Mouse (Mus musculus): ENCODE measurements around the gene Psme3. TPM values are rescaled to one million over a fixed set of nuclear protein-coding genes. Genes with fewer than 3 reads are reported as not detected.

Psme3 gene
- total RNA-seq (2012; rRNA removed): 40.0 and 57.0 TPM in 2 replicates

- in situ Hi-C loops (cut with MboI; ENCODE audit: low sequenced_read_pairs in 2 of 2, unreplicated experiment in 2 of 2): no loop called here
- H3K4me1 ChIP-seq (ENCODE audit: control insufficient read depth in 2 of 2, insufficient read depth in 2 of 2, low read length in 2 of 2, poor library complexity in 1 of 2): no peaks in the 10 kb centered on the region; a peak in 1 of 4 replicates
- peak; percentile 85 for DNase-seq (ENCODE audit: low read depth, low spot score)
- peaks cover 22% of the 10 kb centered on the region for H3K36me3 ChIP-seq (ENCODE audit: control insufficient read depth, insufficient read depth, low read length, poor library complexity, severe bottlenecking)
- H3K9me3 ChIP-seq (ENCODE audit: control insufficient read depth, insufficient read depth, low read depth, low read length): no peaks in the 10 kb centered on the region
- H3K27ac ChIP-seq (ENCODE audit: insufficient read depth, low read depth, low read length, poor library complexity, severe bottlenecking): peak within 1 kb of the TSS; percentile 96
- peak within 1 kb of the TSS; percentile 92 for H3K9ac ChIP-seq (ENCODE audit: insufficient read depth, low read depth, low read length, poor library complexity, severe bottlenecking)
- peak within 1 kb of the TSS; percentile 81 to 91 for H3K4me3 ChIP-seq (ENCODE audit: insufficient read depth in 1 of 2, low read depth in 1 of 2, low read length in 2 of 2, poor library complexity in 1 of 2, severe bottlenecking in 1 of 2)
- TF ChIP-seq CHD2 (IDR thresholded peaks at IDR 0.05; ENCODE audit: low read depth, low read length) (no peak), MAFK (IDR thresholded peaks at IDR 0.05; ENCODE audit: insufficient read depth, low read depth, low read length) (no peak), ZNF384 (IDR thresholded peaks at IDR 0.05; ENCODE audit: low read depth, low read length) (no peak), HCFC1 (IDR thresholded peaks at IDR 0.05; ENCODE audit: borderline replicate concordance, insufficient read depth, low read length) (peak; percentile 84), ZC3H11A (IDR thresholded peaks at IDR 0.05; ENCODE audit: borderline replicate concordance, low read depth, low read length) (no peak)
Measured at GRCm38 (mm10) chr11:101315665-101316500, at the start of gene Psme3. Psme3 (plus strand) TSS chr11:101316213.

DNA sequence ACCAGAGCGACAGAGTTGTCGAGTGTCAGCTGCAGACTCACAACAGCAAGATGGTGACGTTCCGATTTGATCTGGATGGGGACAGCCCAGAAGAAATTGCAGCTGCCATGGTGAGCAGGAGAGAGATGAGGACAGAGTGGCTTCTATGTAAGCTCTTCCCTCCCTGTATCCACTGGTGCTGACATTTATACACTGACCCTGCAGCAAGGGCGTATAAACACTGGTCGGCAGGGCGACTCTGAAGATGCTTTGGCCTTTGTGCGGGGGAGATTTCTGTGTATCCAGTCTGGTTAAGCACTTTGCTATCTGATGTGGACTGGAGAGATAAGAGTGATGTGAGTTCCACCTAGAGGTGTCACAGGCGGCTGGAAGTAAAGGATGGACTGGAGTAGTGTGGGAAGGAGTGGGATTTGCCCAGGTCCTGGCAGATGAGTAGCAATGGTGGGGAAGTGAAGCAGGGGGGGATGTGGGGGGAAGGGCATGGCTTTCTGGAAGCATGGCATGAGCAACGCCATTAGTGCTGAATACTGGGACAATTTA, 46.4 kb upstream of the Psme3 start:
- peaks cover 0 to 11% of the 10 kb centered on the region in 2 experiments; a peak in 1 of 4 replicates for H3K4me1 ChIP-seq (ENCODE audit: control insufficient read depth in 2 of 2, insufficient read depth in 2 of 2, low read length in 2 of 2, poor library complexity in 1 of 2)
- DNase-seq (ENCODE audit: low read depth, low spot score): no peak
- no peaks in the 10 kb centered on the region for H3K36me3 ChIP-seq (ENCODE audit: control insufficient read depth, insufficient read depth, low read length, poor library complexity, severe bottlenecking)
- no peak overlapping the region for H3K9ac ChIP-seq (ENCODE audit: insufficient read depth, low read depth, low read length, poor library complexity, severe bottlenecking)
- H3K27ac ChIP-seq (ENCODE audit: insufficient read depth, low read depth, low read length, poor library complexity, severe bottlenecking): no peak overlapping the region
- TF ChIP-seq CHD2 (IDR thresholded peaks at IDR 0.05; ENCODE audit: low read depth, low read length) (peak; percentile 11; the same call in 1 of the 2 replicates), ZC3H11A (IDR thresholded peaks at IDR 0.05; ENCODE audit: borderline replicate concordance, low read depth, low read length) (no peak)
- H3K4me3 ChIP-seq (ENCODE audit: insufficient read depth in 1 of 2, low read depth in 1 of 2, low read length in 2 of 2, poor library complexity in 1 of 2, severe bottlenecking in 1 of 2): no peak overlapping the region
- no peaks in the 10 kb centered on the region for H3K9me3 ChIP-seq (ENCODE audit: control insufficient read depth, insufficient read depth, low read depth, low read length)
- in situ Hi-C loops (cut with MboI; ENCODE audit: low sequenced_read_pairs in 2 of 2, unreplicated experiment in 2 of 2): no loop called here

- in situ Hi-C loops (cut with MboI; ENCODE audit: low sequenced_read_pairs in 2 of 2, unreplicated experiment in 2 of 2): no loop called here
- Histone ChIP-seq H3K4me1 (ENCODE audit: control insufficient read depth in 2 of 2, insufficient read depth in 2 of 2, low read length in 2 of 2, poor library complexity in 1 of 2) (peaks cover 0 to 12% of the 10 kb centered on the region in 2 experiments; a peak in 3 of 4 replicates), H3K27ac (ENCODE audit: insufficient read depth, low read depth, low read length, poor library complexity, severe bottlenecking) (no peak overlapping the region), H3K36me3 (ENCODE audit: control insufficient read depth, insufficient read depth, low read length, poor library complexity, severe bottlenecking) (no peaks in the 10 kb centered on the region), H3K4me3 (ENCODE audit: insufficient read depth in 1 of 2, low read depth in 1 of 2, low read length in 2 of 2, poor library complexity in 1 of 2, severe bottlenecking in 1 of 2) (no peak overlapping the region), H3K9me3 (ENCODE audit: control insufficient read depth, insufficient read depth, low read depth, low read length) (no peaks in the 10 kb centered on the region), H3K9ac (ENCODE audit: insufficient read depth, low read depth, low read length, poor library complexity, severe bottlenecking) (no peak overlapping the region)
- DNase-seq (ENCODE audit: low read depth, low spot score): no peak
- TF ChIP-seq HCFC1 (IDR thresholded peaks at IDR 0.05; ENCODE audit: borderline replicate concordance, insufficient read depth, low read length): no peak
- no peak for TF ChIP-seq MAFK (IDR thresholded peaks at IDR 0.05; ENCODE audit: insufficient read depth, low read depth, low read length)
- TF ChIP-seq CHD2 (IDR thresholded peaks at IDR 0.05; ENCODE audit: low read depth, low read length): no peak
- TF ChIP-seq ZC3H11A (IDR thresholded peaks at IDR 0.05; ENCODE audit: borderline replicate concordance, low read depth, low read length): no peak
- TF ChIP-seq ZNF384 (IDR thresholded peaks at IDR 0.05; ENCODE audit: low read depth, low read length): no peak
Measured at GRCm38 (mm10) chr11:101272446-101272845, 43.6 kb upstream of the Psme3 start.

DNA sequence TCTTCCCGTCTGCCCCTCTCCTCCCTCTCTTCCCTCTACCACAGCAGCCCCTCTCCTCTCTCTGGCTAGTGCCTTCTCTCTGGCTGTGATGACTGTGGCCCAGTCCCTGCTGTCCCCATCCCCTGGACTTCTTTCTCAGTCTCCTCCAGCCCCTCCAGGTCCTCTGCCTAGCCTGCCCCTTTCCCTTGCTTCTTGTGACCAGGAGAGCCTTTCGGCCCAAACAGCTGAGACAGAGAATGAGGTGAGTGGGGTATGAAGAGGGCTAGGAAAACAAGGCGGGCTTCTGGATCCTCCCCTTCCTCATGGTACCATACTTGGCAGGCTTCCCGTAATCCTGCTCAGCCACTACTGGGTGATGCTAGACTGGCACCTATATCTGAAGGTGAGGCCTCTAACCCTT, 40.7 kb upstream of the Psme3 start:
- H3K27ac ChIP-seq (ENCODE audit: insufficient read depth, low read depth, low read length, poor library complexity, severe bottlenecking): no peak overlapping the region

More for the DNA sequence above, 40.7 kb upstream of the Psme3 start:
- no peak overlapping the region for H3K4me3 ChIP-seq (ENCODE audit: insufficient read depth in 1 of 2, low read depth in 1 of 2, low read length in 2 of 2, poor library complexity in 1 of 2, severe bottlenecking in 1 of 2)
- in situ Hi-C loops (cut with MboI; ENCODE audit: low sequenced_read_pairs in 2 of 2, unreplicated experiment in 2 of 2): no loop called here
- peaks cover 0 to 12% of the 10 kb centered on the region in 2 experiments; a peak in 3 of 4 replicates for H3K4me1 ChIP-seq (ENCODE audit: control insufficient read depth in 2 of 2, insufficient read depth in 2 of 2, low read length in 2 of 2, poor library complexity in 1 of 2)
- H3K9ac ChIP-seq (ENCODE audit: insufficient read depth, low read depth, low read length, poor library complexity, severe bottlenecking): no peak overlapping the region
- TF ChIP-seq CHD2 (IDR thresholded peaks at IDR 0.05; ENCODE audit: low read depth, low read length): no peak
- no peaks in the 10 kb centered on the region for H3K36me3 ChIP-seq (ENCODE audit: control insufficient read depth, insufficient read depth, low read length, poor library complexity, severe bottlenecking)
- H3K9me3 ChIP-seq (ENCODE audit: control insufficient read depth, insufficient read depth, low read depth, low read length): no peaks in the 10 kb centered on the region
- no peak for DNase-seq (ENCODE audit: low read depth, low spot score)
